Mouse (Mus musculus): ENCODE results near the gene Gm49711.
"Not testable (repeated sequence)": the region's sequence is repeated elsewhere in the genome, so short reads cannot be mapped to it uniquely, and the experiment has no call there.

Gm49711 gene

GRCm38 (mm10) chr16:92062832-92063231, 4.7 kb downstream of the Gm49711 start:
- DNase-seq (ENCODE audit: low spot score in 2 of 2) = no peak

DNA sequence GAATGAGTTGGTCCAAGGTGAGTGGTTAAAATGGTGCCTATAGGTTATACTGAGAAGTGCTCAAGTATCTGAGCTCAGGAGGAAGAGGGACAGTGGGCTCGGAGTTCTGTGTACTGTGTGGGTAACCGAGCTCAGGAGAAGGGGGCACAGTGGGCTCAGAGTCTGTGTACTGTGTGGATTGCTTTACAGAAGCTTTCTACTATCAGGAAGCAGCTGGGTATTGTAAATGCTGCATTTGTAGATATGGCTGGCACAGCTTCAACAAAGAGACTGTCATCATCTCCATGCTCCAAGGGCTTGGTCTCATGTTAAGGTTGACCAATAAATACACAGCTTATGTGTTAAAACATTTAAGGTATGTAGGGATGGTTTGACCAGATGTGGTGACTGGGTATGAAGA, 6.7 kb downstream of the Gm49711 start:
- DNase-seq (ENCODE audit: low spot score in 2 of 2) = no peak

DNA sequence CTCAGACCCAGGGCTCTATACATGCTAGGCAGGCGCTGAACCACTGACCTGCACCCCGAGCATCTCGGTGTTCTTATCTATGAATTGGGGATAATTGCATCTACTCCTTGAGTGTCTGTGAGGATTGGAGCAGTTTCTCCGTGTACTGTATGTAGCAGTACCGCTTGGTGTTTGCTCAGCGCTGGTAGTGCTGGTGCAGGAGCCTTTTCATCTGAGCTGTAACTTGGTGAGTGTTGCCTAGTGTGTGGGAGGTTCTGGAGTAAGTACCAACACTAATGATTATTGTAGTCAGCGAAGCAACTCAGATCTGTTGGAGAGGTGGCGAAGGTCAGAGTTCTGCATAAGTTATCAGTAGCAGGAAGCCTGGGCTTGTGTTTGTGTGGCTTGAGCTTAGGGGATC, 12.2 kb downstream of the Gm49711 start:
- no peak for DNase-seq (ENCODE audit: low spot score in 2 of 2)

DNA sequence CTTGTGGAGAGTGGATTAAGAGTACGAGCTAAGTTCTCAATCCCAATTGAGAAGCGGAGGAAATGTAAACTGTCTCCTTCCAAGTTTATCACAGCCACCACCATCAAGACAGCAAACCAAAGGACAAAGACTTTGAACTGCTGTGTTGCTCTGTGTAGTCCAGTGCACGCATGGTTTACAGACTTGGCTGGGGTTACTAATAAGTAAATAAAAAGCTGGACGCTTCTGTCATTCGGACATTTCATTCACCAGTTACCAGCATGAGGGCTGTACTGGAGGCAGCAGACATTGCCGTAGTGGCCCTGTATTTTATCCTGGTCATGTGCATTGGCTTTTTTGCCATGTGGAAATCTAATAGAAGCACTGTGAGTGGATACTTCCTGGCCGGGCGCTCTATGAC, 18.7 kb downstream of the Gm49711 start:
- no peak for DNase-seq (ENCODE audit: low spot score in 2 of 2)

GRCm38 (mm10) chr16:92083771-92084453, 25.8 kb downstream of the Gm49711 start:
- no peak for DNase-seq (ENCODE audit: low spot score in 2 of 2)

GRCm38 (mm10) chr16:92089225-92089624, 31.1 kb downstream of the Gm49711 start:
- DNase-seq (ENCODE audit: low spot score in 2 of 2) = no peak

- DNase-seq (ENCODE audit: low spot score in 2 of 2) = no peak
Measured at GRCm38 (mm10) chr16:92091876-92092275, 33.8 kb downstream of the Gm49711 start.

GRCm38 (mm10) chr16:92098351-92099051, 40.4 kb downstream of the Gm49711 start:
- no peak for DNase-seq (ENCODE audit: low spot score in 2 of 2)

- DNase-seq (ENCODE audit: low spot score in 2 of 2) = no peak
Measured at GRCm38 (mm10) chr16:92099598-92099997, 41.5 kb downstream of the Gm49711 start.

GRCm38 (mm10) chr16:92100111-92100510, 42.0 kb downstream of the Gm49711 start:
- no peak for DNase-seq (ENCODE audit: low spot score in 2 of 2)

GRCm38 (mm10) chr16:92102115-92102514, 44.0 kb downstream of the Gm49711 start:
- no peak for DNase-seq (ENCODE audit: low spot score in 2 of 2)

GRCm38 (mm10) chr16:92102931-92103330, 44.8 kb downstream of the Gm49711 start:
- not testable (repeated sequence) for DNase-seq (ENCODE audit: low spot score in 2 of 2)

DNA sequence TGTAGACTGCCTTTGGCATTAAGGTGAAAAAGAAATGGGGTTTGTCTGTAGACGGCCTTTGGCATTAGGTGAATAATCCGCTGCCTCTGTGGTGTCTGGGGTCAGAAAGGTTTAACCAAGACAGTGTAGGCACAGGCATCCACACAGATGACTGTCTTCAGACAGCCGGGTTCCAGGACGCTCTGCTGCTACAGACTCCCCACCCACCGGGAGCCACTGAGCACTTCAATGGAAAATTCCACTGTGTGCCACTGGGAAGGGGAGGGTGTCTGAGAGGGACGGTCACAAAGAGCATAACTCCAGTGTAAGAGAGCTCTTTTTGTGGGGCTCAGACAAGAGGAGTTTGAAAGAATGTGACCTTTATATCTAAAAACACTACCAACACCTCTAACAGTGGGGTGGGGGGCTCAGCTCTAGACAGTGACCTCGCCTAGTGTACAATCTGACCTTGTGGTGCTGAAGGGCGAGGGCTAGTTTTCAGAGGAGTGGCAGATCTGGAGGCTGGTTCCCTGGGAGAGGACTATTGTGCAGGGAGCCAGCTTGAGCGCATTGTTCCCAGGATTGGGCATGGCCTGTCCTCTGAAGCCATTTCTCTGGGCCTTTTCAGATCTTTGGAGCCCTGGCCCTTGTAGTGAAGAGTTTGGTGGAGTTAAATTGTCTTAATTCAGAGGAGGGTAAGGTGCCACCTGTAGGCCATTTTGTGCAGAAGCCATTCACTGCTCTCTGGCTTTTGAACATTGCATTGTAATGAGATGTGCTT, 45.6 kb downstream of the Gm49711 start:
- no peak for DNase-seq (ENCODE audit: low spot score in 2 of 2)

DNA sequence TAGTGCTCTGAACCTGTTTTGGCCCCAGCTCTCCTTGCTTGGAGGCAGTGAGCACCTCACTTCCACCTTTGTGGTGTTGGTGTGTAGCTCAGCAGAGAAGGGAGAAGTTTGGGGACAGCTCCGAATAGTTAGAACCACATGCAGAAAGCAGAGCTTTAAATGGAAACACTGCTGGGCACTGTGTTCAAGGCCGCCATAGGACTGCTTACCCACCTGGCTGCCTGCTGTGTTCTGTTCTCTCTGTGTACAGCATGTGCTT, 46.1 kb downstream of the Gm49711 start:
- no peak for DNase-seq (ENCODE audit: low spot score in 2 of 2)

DNA sequence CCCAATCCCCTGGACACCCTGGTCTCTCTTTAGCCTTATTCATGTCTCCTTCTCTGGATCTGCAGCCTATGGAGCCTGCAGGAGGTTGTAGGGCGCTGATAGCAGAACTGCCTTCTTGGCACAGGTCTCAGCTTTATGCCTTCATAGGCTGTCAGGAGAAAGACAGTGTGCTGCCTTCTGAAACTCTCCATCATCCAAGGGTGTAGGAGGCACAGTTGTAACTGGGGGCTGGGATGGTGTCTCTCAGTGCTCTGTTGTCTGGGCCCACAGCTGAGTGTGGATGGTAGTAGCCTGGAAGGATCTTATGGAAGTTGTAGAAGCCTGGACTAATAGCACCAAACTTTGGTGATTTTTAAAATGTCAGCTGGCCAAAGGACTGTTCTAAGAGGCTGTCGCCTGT, 46.8 kb downstream of the Gm49711 start:
- no peak for DNase-seq (ENCODE audit: low spot score in 2 of 2)

GRCm38 (mm10) chr16:92105631-92106030, 47.5 kb downstream of the Gm49711 start:
- no peak for DNase-seq (ENCODE audit: low spot score in 2 of 2)

- no peak for DNase-seq (ENCODE audit: low spot score in 2 of 2)
Measured at GRCm38 (mm10) chr16:92107346-92107745, 49.2 kb downstream of the Gm49711 start.

GRCm38 (mm10) chr16:92114706-92115241, 56.7 kb downstream of the Gm49711 start:
- DNase-seq (ENCODE audit: low spot score in 2 of 2) = no peak

DNA sequence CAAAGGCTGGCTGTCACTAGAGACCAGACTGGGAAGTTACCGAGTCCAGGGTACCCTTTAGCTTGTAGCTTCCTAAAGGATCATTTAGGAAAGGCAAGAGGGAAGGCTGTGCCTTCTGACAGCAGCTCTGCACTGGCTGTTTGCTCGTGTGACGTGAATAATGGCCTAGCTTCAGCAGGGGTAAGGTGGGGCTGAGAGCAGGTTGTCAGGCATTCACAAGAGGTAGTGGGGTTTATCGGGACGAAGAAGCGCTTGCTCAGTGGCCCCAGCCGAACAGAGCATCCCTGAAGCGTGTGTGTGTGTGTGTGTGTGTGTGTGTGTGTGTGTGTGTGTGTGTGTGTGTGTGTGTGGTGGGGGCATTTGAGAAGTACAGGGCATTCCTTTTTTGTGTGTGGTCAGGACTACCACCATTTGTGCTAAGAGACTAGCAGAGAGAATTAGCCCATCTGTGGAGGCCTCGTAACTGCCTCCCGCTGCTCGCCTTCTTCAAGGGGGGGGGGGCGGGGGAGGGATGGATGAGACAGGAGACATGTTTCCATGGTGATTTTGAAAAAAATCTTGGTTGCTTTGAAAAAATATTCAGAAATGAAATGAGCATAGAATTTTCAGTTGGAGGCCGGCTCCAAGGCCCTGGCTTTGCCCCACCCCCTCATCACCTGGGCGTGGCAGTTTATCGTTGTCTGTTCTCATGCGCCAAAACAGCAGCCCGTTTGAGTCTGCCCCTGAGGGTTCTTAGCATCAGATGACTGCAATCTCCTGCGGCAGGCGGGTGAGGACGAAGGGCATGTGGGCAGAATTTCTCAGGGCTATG, 57.7 kb downstream of the Gm49711 start:
- no peak for DNase-seq (ENCODE audit: low spot score in 2 of 2)

GRCm38 (mm10) chr16:92117337-92118209, 59.5 kb downstream of the Gm49711 start:
- DNase-seq (ENCODE audit: low spot score in 2 of 2) = no peak

- DNase-seq (ENCODE audit: low spot score in 2 of 2) = no peak
Measured at GRCm38 (mm10) chr16:92119013-92119515, 60.9 kb downstream of the Gm49711 start.

All from natural killer cell, adult 2 months (primary cell).